Mouse (Mus musculus) urinary bladder, adult 18-20 months (tissue): ENCODE data around the gene Dnajc8.
"Not testable (repeated sequence)": the region's sequence is repeated elsewhere in the genome, so short reads cannot be mapped to it uniquely, and the experiment has no call there.

ENCODE experiments used
- DNase-seq, 2 experiments: peaks; one replicate each; pipeline ENCODE4 v3.0.0; 2022; ENCODE audit warnings: low spot score in 2 of 2, mixed read lengths in 2 of 2

The Dnajc8 gene

GRCm38 (mm10) chr4:132565089-132565747, 29.9 kb downstream of the Dnajc8 start:
- no peak for DNase-seq

- no peak for DNase-seq
Observed at GRCm38 (mm10) chr4:132567361-132567779, 32.0 kb downstream of the Dnajc8 start.

GRCm38 (mm10) chr4:132569115-132569514, 33.8 kb downstream of the Dnajc8 start:
- no peak for DNase-seq

- DNase-seq: no peak
Observed at GRCm38 (mm10) chr4:132571190-132571589, 35.8 kb downstream of the Dnajc8 start.

DNA sequence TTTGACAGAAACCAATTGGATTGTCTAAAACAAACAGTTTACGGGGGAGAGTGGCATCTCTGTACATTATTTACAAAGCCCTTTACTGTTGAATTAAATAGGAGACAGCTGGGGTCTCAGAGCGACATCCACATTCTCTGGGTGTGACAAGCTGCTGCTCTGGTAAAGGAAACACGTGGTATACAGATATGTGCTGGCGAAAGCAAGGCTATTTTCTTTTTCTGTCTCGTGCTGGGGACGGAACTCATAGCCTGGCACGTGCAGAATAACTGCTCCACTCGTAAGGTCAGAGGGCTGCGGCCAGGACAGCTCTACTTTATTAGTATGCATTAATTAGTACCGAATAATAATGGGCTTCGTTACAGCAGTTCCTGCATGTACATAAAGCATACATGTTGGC, 38.0 kb downstream of the Dnajc8 start:
- no peak for DNase-seq

- no peak for DNase-seq
Observed at GRCm38 (mm10) chr4:132574809-132575347, 39.5 kb downstream of the Dnajc8 start.

GRCm38 (mm10) chr4:132583781-132584180, 48.4 kb downstream of the Dnajc8 start:
- no peak for DNase-seq

- DNase-seq: no peak
Observed at GRCm38 (mm10) chr4:132584975-132585374, 49.6 kb downstream of the Dnajc8 start.

- no peak for DNase-seq
Observed at GRCm38 (mm10) chr4:132586282-132586681, 50.9 kb downstream of the Dnajc8 start.

DNA sequence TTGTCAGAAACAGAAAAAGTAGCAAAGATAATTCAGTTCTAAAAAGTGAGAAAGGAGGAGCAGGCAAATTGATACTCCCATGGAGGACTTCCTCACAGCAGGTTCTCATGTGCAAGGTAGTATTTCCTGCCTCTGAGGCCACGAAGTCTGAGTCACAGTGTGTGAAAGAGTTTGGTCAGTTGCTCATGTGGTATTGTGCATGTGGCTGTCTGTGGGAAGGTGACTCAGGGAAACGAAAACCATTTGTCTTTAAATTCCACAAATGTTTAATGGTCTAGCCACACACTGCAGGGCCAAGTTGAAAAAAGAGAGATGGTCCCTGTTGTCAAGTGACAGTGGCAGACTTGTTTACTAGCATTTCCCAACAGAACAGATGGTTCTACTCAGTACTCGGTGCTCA, 53.2 kb downstream of the Dnajc8 start:
- no peak for DNase-seq

DNA sequence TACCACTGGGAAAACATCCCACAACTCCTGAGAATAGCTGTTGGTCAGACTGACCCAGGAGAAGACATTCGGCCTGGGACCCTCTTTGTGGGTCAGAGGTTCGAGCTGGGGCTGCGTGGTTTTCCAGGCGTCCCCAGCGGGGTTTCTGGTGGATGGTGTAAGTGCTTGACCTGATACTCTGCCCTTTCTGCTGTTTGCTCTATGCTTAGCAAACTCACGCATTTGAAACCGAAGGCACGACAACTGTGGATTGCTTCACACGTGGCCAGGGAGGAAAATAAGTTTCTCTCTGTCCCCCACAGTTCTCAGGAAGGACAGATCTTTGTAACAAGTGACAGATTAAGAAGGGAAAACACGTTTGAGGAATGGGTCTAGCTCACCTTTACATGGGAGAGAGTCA, 55.3 kb downstream of the Dnajc8 start:
- DNase-seq: no peak

DNA sequence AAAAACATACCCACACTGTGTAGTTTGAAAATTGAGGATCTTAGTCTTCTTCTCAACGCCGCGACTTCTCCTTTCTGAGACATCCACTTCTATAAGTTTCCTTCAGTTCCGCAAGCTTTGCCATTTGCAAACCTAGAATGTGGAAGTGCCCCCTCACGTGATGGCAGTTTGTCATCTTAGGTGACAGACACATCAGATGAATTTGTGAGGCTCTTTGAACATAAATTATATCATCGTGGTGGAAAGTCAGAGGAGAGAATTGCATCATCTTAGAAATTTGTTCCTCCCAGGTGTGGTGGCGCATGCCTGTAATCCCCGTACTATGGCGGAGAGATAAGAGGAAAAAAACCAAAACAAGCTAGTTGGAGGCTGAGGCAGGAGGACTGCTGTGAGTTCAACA, 57.6 kb downstream of the Dnajc8 start:
- DNase-seq: no peak

DNA sequence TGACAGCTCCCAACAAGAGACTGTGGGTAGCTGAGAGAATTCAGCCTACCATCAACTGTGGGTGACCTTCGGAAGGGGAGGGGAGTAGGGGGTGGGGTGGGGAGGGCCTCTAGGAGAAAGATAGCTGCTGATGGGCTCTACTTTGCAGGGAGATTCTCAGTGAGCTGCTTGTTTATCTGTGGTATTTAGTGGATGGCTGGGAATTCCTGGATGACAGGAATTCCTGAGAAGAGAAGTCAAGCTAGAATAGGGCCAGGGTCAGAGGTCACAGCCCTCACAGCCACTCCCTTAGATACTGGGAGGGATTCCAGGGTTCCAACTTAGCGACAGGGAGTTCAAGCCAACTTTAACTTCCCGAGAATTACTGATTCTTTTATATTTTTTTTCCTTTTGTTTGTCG, 58.8 kb downstream of the Dnajc8 start:
- DNase-seq: no peak

DNA sequence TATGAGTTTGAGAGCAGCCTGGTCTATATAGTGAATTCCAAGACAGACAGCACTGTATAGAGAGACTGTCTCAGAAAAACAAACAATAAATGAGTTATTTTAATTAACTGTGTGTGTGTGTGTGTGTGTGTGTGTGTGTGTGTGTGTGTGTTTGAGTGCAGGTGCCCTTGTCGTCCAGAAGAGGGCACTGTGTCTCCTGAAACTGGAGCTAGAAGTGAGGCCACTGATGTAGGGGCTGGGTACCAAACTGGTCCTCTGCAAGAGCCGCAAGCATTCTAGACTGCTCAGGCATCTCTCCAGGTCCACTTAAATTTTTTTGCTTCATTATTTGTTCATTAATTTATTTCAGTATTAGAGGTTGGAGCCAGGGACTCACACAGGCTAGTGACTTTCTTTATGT, 63.5 kb downstream of the Dnajc8 start:
- no peak for DNase-seq

DNA sequence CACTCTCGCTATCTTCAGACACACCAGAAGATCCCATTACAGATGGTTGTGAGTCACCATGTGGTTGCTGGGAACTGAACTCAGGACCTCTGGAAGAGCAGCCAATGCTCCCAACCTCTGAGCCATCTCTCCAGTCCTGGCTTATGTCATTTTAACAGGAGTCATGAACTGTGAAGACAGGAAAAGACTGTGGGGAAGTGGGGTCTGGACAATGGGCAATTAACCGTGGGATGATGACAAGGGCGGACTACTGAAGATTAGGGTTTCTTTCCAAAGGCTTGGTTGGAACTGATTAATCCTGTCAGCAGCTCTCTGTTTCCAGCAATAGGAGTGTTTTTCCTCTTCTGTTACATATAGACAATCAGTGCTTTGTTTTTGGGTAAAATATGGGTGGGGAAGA, 64.4 kb downstream of the Dnajc8 start:
- no peak for DNase-seq

DNA sequence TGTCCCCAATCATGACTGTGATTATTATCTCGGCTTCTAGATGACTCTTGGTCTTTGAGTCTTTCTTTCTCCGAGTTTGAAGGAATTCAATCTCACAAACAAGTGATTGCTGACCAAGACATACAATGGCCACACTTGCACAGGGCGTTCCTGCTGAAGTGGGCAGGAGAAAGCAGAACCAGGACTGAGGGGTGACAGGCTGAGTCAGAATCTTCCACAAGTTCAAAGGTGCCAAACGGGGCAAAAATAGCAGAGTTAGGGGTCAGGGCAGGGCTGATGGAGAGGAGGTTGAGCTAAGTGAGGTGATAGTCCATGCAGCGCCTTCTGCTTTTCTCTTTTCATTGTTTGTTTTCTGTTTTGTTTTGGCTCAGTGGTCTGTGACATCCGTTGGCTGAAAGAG, 65.1 kb downstream of the Dnajc8 start:
- DNase-seq: no peak

DNA sequence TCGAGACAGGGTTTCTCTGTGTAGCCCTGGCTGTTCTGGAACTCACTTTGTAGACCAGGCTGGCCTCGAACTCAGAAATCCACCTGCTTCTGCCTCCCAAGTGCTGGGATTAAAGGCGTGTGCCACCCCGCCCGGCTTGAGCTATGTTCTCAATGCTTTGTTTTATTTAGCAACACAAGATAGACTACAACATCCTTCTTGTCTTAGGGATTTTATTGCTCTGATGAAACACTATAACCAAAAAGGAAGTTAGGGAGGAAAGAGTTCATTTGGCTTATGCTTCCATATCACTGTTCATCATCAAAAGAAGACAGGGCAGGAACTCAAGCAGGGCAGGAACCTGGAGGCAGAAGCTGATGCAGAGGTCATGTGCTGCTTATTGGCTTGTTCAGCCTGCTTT, 65.9 kb downstream of the Dnajc8 start:
- not testable (repeated sequence) for DNase-seq
